Mouse (Mus musculus) right cerebral cortex, adult 2 months (tissue): ENCODE measurements around the gene Tmtc2.

Experiments
- DNase-seq, 2 experiments: peaks; one replicate each; pipeline ENCODE4 v3.0.0; 2021 to 2022; ENCODE audit warnings: low spot score in 2 of 2

Tmtc2 gene

DNA sequence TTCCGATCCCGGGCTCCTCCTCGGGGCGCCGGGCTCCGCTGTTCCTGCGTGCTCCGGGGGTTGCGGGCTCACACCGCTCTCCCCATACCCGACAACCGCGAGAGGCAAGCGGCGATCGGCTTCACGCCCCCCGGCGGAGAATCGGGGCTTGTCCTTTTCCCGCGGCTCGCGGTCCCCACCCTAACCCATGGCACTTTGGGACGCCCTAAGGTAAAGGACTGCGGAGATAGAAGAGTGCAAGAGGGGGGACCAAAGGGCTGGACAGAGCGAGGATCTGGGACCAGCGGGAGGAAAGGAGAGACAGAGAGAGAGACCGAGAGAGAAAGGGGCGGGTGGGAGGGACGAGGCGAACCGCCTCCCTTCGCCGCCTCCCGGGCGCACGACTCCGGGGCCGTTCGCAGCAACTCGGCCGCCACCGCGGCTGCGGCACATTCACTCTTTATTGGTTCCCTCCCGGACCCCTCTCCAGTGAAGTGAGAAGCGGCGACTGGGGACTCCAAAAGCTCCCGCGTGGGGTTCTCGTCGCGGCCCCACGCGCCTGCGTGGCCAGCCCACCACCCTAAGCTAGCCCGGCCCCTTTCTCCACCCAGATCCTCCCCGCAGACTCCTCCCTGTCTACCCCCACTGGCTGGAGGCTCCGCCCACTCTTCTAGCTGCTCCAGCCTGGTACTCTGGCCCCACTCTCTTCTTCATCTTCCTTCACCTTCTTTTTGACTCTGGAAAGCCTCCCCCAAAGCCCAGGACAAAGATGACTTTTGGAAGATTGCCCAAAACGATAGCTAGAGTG, at the start of gene Tmtc2:
Gene Tmtc2 (minus strand): TSS at position 544 of the 787 bp plus-strand sequence.
- peak in 1 of 2 experiments; percentile 85 for DNase-seq

DNA sequence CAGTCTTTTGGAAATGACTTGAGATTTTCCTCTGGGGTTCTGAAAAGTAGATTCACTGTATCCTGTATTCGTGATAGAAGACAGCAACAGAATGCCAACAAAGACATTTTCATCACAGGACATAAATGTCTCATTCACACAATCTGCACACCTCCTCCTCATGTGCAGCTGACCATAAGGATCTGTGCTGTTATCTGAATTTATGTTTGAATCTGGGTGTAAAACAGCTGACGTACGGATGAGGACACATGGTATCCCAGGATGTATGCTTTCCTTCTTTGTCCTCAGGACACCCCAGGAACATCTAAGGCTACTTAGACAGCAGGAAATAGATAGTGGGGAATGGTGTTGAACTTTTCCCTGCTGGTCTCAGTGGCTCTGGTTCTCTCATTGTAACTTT, 37.9 kb upstream of the Tmtc2 start:
- peak in 1 of 2 experiments; percentile 7 for DNase-seq

DNA sequence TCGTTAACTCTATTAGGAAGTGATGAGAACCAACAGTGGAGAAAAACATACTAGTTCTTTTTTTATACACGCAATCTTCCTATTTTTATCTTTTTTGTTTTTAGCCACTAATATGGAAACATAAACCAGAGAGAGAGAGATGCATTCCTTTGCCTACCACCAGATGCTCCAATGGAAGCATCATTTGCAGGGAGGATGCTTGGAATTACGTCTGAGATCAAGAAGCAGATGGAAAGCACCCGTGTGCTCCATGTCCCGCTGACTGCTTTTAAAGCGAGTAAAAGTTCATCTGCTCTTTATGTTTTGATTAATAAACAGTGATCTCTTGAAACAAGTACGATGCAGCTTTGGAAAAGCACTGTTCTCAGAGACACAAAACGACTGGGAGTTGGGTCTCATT, 24.6 kb upstream of the Tmtc2 start:
- no peak for DNase-seq

GRCm38 (mm10) chr10:105597226-105597625, 23.0 kb upstream of the Tmtc2 start:
- DNase-seq: no peak

DNA sequence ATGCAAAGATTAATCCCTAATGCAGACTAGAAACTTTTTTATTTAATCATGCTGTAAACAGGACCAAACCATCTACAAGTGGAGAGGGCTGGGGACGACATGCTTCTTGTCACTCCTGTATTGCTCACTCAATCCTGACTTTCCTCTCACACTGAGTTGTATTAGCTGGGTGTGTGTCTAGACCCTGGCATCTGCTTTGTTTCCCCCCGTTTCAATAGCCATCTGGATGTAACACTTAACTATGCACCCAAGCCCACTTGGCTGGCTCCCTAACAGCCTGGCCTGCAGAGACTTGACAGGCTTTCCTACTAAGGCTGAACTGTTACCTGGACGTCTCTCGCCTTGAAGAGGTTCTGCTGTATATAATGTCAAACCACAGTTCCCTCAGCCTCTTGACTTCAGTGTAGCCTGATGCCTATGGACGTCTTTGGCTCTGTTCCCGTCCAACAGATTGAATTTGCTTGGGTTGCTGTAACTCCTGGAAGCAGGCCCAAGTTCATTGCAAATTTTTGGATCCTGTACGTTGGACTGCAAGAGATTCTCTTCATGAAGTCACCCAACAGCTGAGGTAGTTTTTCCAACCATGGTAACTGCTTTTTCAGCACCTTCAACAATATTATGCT, 21.3 kb upstream of the Tmtc2 start:
- DNase-seq: no peak

DNA sequence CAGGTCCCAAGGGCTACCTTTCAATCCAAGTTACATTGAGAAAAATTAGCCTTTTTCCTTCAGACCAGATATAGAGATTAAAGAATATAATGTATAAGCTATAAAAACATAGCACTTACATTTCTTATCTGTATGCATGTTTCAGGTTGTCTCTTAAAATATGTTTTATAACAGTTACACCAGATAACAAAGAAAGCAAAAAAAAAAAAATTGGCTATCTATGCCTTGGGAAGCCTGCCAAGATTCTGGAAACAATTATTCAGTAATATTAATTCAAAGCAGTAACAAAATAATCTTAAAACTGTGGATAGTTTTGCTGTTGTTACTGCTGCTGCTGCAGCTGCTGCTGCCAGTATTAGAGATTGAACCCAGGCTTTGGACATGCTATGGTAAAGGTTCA, 13.9 kb upstream of the Tmtc2 start:
- DNase-seq: no peak

GRCm38 (mm10) chr10:105579318-105579717, 5.1 kb upstream of the Tmtc2 start:
- DNase-seq: no peak

DNA sequence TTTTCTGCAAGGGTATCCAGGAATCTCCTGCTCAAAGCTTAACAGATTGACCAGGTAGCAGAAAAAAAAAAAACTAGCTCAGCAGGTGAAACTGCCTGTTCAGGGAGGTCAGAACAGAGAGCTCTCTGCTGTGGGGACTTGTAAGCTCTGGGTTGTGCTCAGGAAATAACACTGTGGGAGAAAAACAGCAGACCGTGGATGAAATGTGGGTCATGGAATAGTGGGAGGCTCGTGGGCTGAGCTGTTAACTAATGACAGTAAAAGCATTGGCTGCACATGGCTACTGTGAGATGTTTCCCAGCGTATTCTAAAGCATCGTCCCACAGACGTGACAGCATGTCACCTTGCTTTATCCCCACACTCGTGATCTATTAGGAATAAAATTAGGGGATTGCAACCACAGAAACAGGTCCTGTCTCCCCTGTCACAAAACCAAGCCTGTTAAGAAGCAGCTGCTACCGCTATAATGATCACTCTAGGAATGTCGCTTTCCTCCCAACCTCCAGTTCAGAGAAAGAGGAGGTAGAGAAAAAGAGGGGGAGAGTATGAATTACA, 4.1 kb upstream of the Tmtc2 start:
- DNase-seq: peak; percentile 50 to 51

DNA sequence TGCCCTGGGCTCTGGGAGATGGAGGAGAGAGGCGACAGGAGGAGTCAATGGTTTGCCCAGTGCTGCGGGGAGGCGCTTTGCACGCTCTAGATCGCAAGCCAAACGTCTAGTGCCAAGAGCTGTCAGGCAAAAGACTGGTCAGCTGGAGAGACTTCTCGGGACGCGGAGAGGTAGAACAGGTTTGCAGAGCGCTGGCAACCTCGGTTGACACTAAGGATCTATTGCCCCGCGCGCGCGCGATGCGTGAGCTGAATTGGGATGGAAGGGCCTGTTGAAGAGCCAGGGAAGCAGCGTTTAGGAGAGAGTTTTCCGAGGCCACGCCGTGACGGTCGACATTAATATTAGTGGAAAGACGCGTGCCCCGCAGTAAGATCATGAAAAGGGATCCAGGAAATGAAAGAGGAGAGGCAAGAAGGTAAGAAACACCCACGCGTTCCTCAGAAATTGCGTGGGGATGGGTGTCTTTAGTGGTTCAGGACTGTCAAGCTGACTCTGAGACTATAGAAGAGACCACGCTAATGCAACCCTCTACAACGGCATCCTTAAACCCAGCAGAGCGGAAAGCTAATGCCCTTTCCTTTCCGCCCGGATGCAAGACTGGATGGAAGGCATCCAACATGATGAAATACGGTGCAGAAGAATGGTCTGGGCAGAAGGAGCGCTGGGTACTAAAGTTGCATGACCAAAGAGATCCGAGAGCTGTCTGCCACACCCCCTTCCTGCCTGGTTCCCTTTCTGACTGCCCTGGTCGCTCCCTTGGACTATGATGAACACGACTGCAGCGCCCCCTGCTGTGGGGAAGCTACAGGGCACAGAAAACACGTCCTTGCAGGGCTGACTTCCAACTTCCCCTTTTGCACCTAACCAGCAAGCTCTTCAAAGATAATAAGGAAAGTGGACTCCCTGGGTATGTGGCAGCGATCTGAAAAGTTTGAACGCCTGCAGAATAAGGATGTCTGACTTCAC, 727 bp upstream of the Tmtc2 start:
- peak; percentile 96 to 97 for DNase-seq

GRCm38 (mm10) chr10:105573306-105573907, 844 bp downstream of the Tmtc2 start:
- DNase-seq: peak; percentile 41 to 59

DNA sequence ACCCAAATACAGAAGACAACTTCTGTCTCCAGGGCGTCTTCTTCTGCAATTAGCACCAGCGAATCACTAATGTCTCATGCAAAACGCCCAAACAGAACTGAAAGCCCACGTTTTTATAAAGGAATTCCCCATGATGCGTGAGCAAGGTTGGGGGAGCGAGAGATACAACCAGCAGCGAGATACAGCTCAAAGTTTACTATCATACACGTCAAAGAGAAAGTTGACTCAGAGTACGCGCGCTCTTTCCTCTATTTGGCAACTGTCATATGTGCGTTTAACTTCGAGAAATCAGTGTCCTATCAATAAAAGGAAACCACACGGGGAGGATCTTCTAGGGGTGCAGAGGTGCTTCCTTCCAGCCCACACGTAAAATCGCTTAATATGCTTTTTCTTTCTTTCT, 1.4 kb downstream of the Tmtc2 start:
- DNase-seq: peak; percentile 11 to 13

- no peak for DNase-seq
These were observed 1.9 kb downstream of the Tmtc2 start for GRCm38 (mm10) chr10:105572301-105572700.

GRCm38 (mm10) chr10:105571831-105572230, 2.4 kb downstream of the Tmtc2 start:
- no peak for DNase-seq

GRCm38 (mm10) chr10:105571019-105571418, 3.2 kb downstream of the Tmtc2 start:
- no peak for DNase-seq

DNA sequence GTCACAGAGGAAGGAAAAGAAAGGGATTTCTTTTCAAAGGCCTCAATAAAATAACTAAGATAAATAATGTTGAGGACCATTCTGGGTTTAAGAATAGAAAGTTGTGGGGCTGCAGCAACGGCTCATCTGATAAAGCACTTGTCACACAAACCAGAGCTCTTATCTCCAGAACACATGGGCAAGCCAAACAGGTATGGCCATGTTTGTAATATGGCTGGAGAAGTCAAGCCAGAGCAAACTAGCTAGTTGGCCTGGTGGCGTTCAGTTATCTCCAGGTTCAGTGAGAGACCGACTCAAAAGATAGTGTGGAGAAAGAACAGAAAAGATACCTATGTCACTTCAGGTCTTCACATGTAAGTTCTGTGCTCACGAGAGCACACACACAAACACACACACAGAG, 4.7 kb downstream of the Tmtc2 start:
- DNase-seq: no peak

- no peak for DNase-seq
These were observed 6.3 kb downstream of the Tmtc2 start for GRCm38 (mm10) chr10:105567825-105568531.

GRCm38 (mm10) chr10:105561548-105561947, 12.7 kb downstream of the Tmtc2 start:
- DNase-seq: no peak

- DNase-seq: no peak
These were observed 16.7 kb downstream of the Tmtc2 start for GRCm38 (mm10) chr10:105557581-105557980.

- no peak for DNase-seq
These were observed 17.2 kb downstream of the Tmtc2 start for GRCm38 (mm10) chr10:105556890-105557572.

GRCm38 (mm10) chr10:105554153-105554552, 20.1 kb downstream of the Tmtc2 start:
- no peak for DNase-seq
